Mouse (Mus musculus) ES-CJ7 (cell line): ENCODE measurements around the gene Cnbd2.

Experiments used
- DNase-seq: peaks from one replicate; pipeline ENCODE4 v3.0.0; 2011; ENCODE audit warnings: low read depth, low spot score

Gene Cnbd2

DNA sequence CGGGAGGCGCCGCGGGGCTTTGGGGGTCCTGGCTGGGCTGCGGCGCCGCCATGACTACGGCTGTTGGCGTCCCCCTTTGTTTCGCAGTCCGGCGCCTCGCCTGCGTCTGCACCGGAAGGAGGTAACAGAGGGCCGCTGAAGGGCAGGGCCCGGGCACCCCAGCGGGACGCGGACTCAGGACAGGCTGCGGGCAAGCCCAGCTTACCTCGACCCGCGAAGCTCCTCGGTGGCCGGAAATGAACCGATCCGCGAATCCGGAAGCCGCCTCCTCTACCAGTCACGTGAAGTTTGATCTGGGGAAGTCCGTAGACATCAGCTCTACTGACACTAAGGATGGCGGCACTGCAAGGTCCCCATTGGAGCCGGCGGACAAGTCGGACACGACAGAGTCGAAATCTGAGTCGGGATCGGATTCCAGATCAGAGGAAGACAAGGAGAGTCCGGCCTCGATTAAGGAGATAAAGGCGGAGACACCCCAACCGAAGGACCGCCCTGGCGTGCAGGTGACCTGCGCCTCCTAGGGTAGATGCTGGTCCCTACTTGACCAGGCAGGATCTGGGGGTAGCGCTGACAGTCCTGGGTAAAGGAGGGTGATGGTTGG is at the start of gene Cnbd2, which contains the start of gene Scand1:
Cnbd2 (plus strand) TSS at position 3 of the 601 bp plus-strand sequence.
Scand1 (minus strand) TSS at position 408 of the 601 bp plus-strand sequence.
- peak; percentile 65 for DNase-seq

- DNase-seq, result no peak
Measured at GRCm38 (mm10) chr2:156263204-156263893, 48.8 kb upstream of the Cnbd2 start.

DNA sequence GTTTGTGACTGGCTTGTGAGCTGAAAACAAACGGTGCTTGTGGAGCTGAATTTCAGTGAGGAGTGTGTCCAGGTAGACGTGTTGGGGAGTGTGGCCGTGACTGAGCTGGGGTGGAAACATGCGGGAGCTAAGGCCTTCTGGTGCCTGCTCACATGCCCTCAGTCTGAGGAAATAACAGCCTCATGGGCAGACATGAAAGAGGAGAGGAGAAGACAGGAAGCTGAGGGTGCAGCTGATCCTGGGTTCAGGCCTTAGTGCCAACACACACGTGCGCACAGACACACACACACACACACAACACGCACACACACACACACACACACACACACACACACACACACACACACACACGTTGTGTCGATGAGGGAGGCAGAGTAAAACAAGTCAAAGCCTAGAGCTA is 44.5 kb upstream of the Cnbd2 start:
- DNase-seq, result no peak

DNA sequence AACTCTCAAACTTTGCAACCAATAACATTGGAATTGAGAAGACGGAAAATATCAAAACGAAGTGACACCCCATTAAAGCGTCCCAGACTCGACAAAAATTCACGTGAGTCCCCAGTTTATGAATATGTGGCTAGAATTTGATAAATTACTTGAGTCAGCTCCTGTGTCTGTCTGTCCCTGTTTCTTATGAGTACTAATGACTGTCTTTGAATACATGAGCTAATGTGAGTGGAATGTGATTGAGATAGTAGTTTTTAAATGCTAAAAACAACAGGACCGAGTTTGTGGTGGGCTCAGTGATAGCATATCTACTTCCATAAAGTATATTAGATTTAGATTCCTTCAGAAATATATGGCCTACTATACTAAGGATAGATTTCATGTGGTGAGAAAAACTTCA is 39.5 kb upstream of the Cnbd2 start:
- DNase-seq, result no peak

DNA sequence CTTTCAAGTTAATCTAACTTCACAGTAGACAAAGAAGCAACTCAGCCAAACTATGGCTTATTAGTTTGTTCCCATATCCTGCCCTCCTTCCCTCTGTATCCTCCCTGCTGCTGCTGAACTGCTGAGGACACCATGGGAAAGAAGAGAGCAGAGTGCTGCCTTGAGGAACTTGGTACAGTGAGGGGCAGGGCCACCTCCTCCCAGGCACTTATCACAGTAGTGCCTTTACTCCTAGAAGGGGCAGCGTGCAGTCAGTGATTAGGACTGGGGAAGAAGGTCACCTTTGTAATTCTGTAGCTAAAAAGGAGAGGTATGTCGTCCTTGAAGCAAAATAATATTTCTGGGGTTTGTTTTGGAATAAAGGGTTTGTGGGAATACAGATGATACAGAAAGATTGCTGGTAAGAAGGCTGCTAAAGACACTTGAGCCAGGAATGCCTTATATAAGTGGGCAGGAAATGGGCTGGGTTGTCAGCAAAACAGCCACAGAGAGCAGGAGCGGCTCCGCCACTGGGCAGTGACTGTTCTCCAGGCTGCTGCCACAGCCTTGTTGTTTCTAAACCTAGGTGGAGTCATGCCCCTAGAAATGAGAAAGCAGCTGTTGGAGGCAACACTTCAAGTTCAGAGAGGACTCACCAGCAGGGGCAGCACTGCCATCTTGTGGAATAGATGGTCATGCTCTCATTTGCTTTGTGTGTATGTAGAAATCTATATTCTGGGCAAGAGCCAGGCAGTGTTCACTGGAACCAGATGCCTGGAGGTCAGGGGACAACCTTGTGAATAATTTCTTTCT is 33.7 kb upstream of the Cnbd2 start:
- peak; percentile 82 for DNase-seq

DNA sequence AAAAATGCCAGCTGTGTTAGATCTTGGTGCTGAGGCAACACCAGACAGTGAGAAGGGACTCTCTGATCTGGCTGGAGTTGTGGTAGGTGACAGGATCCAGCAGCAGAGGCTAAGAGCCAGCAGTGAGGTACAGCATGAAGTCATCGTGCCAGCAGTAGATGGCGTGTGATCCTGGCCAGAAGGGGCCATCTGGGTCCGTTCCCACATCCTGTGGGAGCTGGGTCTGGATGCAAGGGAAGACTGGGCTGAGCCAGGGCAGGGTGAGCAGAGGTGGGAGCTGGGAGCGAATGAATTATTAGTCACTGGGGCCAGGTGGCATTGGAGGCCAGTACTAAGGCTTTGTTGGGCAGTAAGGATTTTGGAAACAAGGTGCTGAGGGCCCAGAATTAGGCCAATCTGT is 30.9 kb upstream of the Cnbd2 start:
- DNase-seq, result no peak

GRCm38 (mm10) chr2:156285161-156285560 is 26.9 kb upstream of the Cnbd2 start:
- no peak for DNase-seq

DNA sequence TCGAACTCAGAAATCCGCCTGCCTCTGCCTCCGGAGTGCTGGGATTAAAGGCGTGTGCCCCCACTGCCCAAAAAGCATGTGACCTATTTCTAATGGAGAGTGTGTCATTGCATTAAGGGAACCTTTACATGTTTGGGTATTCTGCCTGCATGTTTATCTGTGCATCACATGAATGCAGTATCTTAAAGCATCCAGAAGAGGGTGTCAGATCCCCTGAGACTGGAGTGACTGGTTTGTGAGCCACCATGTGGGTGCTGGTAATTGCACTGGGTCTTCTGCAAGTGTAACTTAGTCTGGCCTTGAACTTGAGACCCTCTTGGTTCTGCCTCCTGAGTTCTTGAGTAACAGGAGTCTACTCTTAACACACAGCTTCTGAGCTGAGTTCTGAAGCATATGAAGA is 25.4 kb upstream of the Cnbd2 start:
- peak; percentile 39 for DNase-seq

GRCm38 (mm10) chr2:156288222-156288621 is 23.9 kb upstream of the Cnbd2 start:
- no peak for DNase-seq

DNA sequence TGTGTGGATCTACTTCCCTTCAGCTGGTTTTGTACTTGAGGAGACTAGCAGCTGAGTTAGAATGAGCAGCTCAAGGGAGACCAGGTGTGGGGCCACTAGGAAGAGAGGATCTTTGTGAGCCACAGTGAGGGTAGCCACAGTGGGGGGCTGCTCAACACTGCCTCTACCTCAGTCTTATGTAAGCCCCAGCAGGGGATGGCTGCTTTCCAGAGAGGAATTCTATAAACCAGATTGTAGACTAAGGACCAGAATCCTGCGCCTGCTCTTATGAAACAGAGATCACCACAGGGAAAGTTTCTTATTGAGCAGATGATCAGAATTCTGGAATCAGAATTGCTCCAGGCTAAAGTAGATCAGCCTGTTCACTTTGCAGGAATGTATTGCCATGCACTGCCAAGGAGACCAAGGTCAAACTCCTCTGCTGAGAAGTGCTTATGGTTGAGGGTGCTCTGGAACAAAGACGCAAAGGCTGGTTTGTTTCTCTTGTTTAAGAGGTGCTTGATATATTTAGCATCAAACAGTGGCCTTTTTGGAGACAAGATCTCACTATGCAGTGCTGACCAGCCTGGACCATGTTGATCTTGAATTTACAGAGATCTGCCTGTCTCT is 22.4 kb upstream of the Cnbd2 start:
- no peak for DNase-seq

DNA sequence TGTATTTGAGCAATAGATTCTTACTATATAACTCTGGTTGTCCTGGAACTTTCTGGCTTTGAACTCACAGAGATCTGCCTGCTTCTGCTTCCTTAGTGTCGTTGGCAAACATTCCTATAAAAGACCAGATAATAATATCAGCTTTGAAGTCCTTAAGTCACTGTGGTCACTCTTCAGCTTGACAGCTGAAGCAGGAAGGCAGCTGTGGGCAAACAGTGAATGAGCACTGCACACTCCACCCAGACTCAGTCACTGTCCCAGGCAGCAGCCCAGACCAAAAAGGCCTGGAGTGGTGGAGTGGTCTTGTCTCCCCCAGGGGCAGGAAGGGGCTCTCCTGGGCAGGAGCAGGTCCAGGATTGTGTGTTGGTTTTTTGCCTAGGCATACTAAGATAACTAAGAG is 20.1 kb upstream of the Cnbd2 start:
- no peak for DNase-seq

DNA sequence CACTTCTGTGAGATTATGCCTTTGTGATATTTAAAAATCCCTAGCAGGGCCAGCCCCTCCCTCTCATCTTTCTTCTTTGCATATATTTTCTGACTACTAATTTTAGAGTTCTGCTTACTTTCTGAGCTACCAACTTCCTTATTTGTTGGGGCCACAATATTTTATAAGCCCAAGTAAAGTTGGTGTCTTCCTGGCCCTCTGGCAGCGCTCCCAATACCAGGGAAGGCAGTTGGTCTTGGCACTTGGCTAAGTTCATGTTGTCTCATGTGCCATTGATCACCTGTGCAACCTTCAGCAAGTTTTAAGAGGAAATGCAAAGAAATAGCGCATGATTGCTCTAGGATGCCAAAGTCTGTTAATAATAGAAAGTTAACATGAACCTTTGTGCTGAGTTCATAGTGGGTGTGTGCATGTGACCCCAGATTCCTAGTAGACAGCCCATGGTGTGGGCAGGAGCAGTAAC is 16.5 kb upstream of the Cnbd2 start:
- DNase-seq, result no peak

DNA sequence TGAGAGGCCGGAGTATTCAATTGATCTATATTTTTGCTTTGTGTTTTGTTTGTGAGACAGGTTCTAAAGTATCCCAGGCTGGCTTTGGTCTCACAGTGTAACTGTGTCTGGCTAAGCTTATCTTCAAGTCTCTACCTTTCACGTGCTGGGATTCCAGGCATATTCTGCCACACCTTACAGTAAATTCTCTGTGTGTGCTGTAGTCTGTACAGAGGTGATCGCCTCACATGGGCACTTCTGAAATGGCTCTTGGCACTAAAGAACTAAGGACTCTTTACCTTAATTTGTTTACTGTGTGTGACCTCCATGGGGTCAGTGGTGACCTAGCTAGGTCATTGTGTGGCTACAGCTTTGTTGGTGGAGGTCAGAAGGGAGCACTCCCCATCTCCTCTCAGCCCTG is 15.9 kb upstream of the Cnbd2 start:
- no peak for DNase-seq

GRCm38 (mm10) chr2:156297653-156298052 is 14.4 kb upstream of the Cnbd2 start:
- no peak for DNase-seq

DNA sequence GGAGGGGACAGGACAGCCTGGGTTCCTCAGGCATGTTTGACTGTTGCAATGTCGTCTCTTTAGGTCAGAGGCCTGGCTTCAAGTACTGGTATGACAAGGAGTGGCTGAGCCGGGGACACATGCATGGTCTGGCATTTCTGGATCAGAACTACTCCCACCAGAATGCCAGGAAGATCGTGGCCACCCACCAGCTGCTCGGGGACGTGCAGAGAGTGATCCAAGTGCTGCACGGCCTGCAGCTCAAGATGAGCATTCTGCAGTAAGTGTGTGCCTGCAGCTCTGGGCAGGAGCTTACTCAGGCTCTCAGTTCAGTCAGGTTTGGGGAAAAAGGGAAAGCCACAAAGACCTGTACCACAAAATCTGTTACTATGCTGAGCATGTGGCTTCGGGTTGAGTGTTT is 13.6 kb upstream of the Cnbd2 start:
- DNase-seq, result no peak

GRCm38 (mm10) chr2:156302063-156302462 is 10.0 kb upstream of the Cnbd2 start:
- DNase-seq, result no peak

GRCm38 (mm10) chr2:156304351-156304750 is 7.7 kb upstream of the Cnbd2 start:
- no peak for DNase-seq

GRCm38 (mm10) chr2:156305818-156306217 is 6.3 kb upstream of the Cnbd2 start:
- DNase-seq, result peak; percentile 69

DNA sequence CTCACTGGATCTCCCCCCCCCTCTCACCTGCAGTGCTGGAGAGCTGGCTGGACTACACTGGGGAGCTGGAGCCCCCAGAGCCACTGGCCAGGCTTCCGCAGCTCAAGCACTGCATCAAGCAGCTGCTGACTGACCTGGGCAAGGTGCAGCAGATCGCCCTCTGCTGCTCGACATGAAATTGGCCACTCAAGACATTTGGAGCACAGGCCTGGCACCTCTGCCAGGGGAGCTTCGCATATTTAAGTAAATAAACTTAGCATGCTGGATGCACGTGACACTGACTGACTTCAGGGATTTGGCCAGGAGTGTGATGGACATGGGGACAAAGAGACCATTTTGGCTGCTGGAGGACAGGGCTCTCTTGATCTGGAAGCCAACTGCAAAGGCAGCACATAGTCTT is 4.8 kb upstream of the Cnbd2 start:
- peak; percentile 56 for DNase-seq

GRCm38 (mm10) chr2:156309948-156310347 is 2.2 kb upstream of the Cnbd2 start:
- no peak for DNase-seq

DNA sequence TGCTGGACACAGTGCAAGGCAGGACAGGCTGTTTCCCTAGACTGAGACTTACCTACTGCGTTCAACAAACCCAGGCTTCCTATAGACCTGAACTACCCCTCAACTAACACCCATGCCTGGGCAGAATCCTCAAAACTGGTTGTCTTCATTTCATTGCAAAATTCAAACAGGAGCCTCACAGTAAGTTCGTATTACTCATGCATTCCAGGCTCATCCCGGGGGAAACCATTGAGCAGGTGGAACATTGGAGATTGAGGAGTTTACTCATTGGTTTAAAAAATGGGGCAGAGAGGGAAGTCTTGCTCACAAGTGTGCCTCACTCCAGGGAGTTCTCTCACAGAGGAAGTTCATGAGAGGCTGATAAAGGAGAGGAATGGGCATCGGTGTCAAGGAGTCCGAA is 1.6 kb upstream of the Cnbd2 start:
- DNase-seq, result no peak

GRCm38 (mm10) chr2:156310945-156311344 is 1.2 kb upstream of the Cnbd2 start:
- DNase-seq, result no peak
